Mouse (Mus musculus) Patski (cell line): ENCODE data around the gene Lemd2. TPM values are rescaled to one million over a fixed set of nuclear protein-coding genes. Genes with fewer than 3 reads are reported as not detected.

Experiments
- ATAC-seq: fragments of 100-300 bp; one replicate; pipeline ENCODE4 v1.8.0; 2021
- CTCF ChIA-PET: fragments of 350-600 bp; sonication (Branson Sonifier 250); formaldehyde crosslinking; loops from one replicate; lab custom pipeline; 2022; ENCODE audit warnings: inconsistent platforms; lab: Charles Lee
- POLR2A ChIA-PET: fragments of 350-600 bp; sonication (Branson Sonifier 250); formaldehyde crosslinking; loops from one replicate; lab custom pipeline; 2022; ENCODE audit warnings: antibody characterized with exemption, inconsistent platforms; lab: Charles Lee
- DNase-seq: peaks from one replicate; pipeline ENCODE4 v3.0.0-alpha.2; 2011; ENCODE audit warnings: low read depth, low spot score
- H3K27me3 ChIP-seq: fragments of 371-371 bp; one replicate; pipeline ENCODE4 v1.5.1; 2021
- CTCF ChIP-seq: fragments of 100-300 bp; IDR thresholded peaks from one replicate; pipeline ENCODE4 v1.5.1; 2021
- in situ Hi-C: fragments of 300-500 bp; cut with MboI; formaldehyde crosslinking; loops from 3 replicates; pipeline ENCODE4 v1.11.1; 2018; ENCODE audit warnings: low pct_unique_long_range_greater_than_20kb, mixed read lengths
- polyA plus RNA-seq: library from polyadenylated mRNA; unstranded; gene quantifications from one replicate; pipeline ENCODE4 v1.2.3, GENCODE M21; 2021

Gene Lemd2
- polyA plus RNA-seq, 1 experiment from 2014 or later = 104 TPM

DNA sequence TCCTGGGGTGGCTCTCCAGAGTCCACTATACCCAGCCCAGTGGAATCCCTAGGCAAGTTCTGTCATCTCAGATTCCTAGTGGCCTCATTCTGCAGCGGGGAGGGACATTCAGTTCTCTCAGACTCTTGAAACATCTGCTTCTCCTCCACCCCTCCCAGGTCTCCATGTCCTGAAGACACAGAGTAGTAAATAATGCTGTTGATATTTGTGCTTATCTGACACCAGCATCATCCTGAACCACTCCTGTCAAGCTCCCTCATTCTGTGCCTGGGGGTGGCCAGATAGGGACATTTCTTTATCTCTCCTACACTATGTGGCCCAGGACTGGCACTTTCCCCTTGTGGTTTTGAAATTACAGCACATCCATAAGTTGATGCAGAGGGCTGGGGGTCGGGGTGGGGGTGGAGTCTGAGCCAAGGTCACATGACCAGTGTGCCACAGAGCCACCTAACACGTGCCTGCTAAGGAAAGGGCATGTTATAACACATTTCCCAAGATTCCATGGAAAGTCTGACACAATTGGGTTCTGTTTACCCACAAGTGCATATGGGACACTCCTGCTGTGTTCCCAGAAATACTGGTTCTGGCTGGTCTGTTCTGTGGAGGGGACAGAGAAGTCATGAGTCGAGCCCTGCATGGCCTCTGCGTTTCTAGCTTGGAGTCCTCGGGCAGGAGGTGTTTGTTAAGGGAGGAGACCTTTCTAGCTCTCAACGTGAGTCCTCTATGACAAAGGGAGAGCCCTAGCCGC is 51.1 kb downstream of the Lemd2 start:
- CTCF ChIA-PET = interaction anchor here (1.0 to 2.8 kb wide), 5 partner anchors 9 to 29 kb away, joined by 3 to 16 read pairs (median 3); partner anchors contain the start of gene Uqcc2

DNA sequence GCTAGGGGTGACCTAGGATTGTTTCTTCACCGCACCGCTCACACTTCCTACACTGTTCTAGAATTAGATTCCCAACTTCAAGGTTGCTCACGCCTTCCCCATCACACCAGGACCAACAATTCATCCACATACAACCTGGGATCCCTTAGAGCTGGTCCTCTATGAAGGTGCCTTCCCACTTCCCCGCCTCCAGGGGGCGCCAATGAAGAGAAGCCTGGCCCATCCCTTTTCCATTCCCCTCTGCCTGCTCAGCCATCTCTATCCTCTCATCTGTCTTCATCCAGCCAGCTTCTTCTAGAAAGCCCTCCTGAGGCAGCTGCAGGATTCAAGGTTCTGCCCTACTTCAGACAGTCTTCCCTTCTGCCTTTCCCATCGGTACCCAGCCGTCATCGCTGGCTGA is 52.9 kb downstream of the Lemd2 start:
- DNase-seq (no peak), ATAC-seq (no peak)
- no peak for TF ChIP-seq CTCF
- POLR2A ChIA-PET = interaction anchor here (1.3 kb wide), 1 partner anchor 19 kb away, joined by 3 read pairs; no protein-coding TSS in a partner anchor
- no peaks in the 10 kb centered on the region for H3K27me3 ChIP-seq
- in situ Hi-C loops = no loop called here
- CTCF ChIA-PET = interaction anchor here (1.3 to 2.2 kb wide), 5 partner anchors 9 to 51 kb away, joined by 3 to 9 read pairs (median 4); partner anchors contain the start of gene Uqcc2

More for the DNA sequence above, 51.1 kb downstream of the Lemd2 start:
- H3K27me3 ChIP-seq = no peaks in the 10 kb centered on the region
- no peak for ATAC-seq
- in situ Hi-C loops = no loop called here
- DNase-seq = no peak
- TF ChIP-seq CTCF = no peak
- POLR2A ChIA-PET = interaction anchor here (1.2 to 1.9 kb wide), 3 partner anchors 11 to 50 kb away, joined by 3 to 5 read pairs (median 4); no protein-coding TSS in a partner anchor

GRCm38 (mm10) chr17:27150871-27151270 is 53.4 kb downstream of the Lemd2 start:
- no peaks in the 10 kb centered on the region for H3K27me3 ChIP-seq
- CTCF ChIA-PET = interaction anchor here (1.3 to 2.2 kb wide), 5 partner anchors 9 to 52 kb away, joined by 3 to 9 read pairs (median 4); partner anchors contain the start of gene Uqcc2
- in situ Hi-C loops = no loop called here
- TF ChIP-seq CTCF = no peak
- no peak for DNase-seq
- ATAC-seq = no peak
- POLR2A ChIA-PET = interaction anchor here (1.3 kb wide), 1 partner anchor 19 kb away, joined by 3 read pairs; no protein-coding TSS in a partner anchor

GRCm38 (mm10) chr17:27146323-27146923 is 57.8 kb downstream of the Lemd2 start:
- ChIA-PET CTCF (interaction anchor here (0.8 to 3.7 kb wide), 3 partner anchors 8 to 58 kb away, joined by 3 to 16 read pairs (median 4); partner anchors contain the start of gene Lemd2), POLR2A (interaction anchor here (1.4 kb wide), 1 partner anchor 11 kb away, joined by 3 read pairs; no protein-coding TSS in a partner anchor)
- in situ Hi-C loops = no loop called here
- ATAC-seq (no peak), DNase-seq (no peak)
- no peak for TF ChIP-seq CTCF
- H3K27me3 ChIP-seq = no peaks in the 10 kb centered on the region

- ChIA-PET CTCF (interaction anchor here (0.8 to 3.7 kb wide), 5 partner anchors 8 to 21 kb away, joined by 3 to 16 read pairs (median 4); partner anchors contain the start of gene Uqcc2), POLR2A (interaction anchor here (0.9 to 1.0 kb wide), 2 partner anchors 18 to 77 kb away, joined by 3 read pairs; no protein-coding TSS in a partner anchor)
- H3K27me3 ChIP-seq = no peaks in the 10 kb centered on the region
- no peak for DNase-seq
- in situ Hi-C loops = no loop called here
- no peak for TF ChIP-seq CTCF
- no peak for ATAC-seq
Measured at GRCm38 (mm10) chr17:27144152-27144551, 60.1 kb downstream of the Lemd2 start.

GRCm38 (mm10) chr17:27141971-27142450 is 62.3 kb downstream of the Lemd2 start:
- POLR2A ChIA-PET = interaction anchor here (1.0 kb wide), 1 partner anchor 12 kb away, joined by 4 read pairs; no protein-coding TSS in a partner anchor
- no peaks in the 10 kb centered on the region for H3K27me3 ChIP-seq
- TF ChIP-seq CTCF = no peak
- DNase-seq (no peak), ATAC-seq (peak; percentile 72)
- CTCF ChIA-PET = interaction anchor here (0.9 to 1.4 kb wide), 2 partner anchors 9 to 28 kb away, joined by 4 read pairs; no protein-coding TSS in a partner anchor
- in situ Hi-C loops = no loop called here

DNA sequence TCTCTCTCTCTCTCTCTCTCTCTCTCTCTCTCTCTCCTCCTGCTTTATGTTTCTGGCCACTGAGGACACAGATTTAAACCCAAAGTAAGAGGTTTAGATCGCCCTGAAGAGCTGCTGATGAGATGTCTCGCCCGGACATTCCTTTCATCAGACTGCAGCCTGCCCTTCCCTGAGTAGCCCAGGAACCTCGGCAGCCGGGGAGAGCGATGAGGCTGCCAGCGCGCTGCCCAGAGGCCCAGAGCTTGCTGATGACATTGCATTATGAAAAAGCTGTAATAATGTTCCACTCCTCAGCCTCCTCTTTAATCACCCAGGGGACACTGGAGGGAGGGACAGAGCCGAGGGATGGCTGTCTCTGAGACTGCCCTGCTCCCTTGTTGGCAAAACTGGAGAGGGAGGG is 64.0 kb downstream of the Lemd2 start:
- POLR2A ChIA-PET = interaction anchor here (0.6 kb wide), 2 partner anchors 383 to 624 kb away, joined by 3 to 4 read pairs; no protein-coding TSS in a partner anchor

More for the DNA sequence above, 64.0 kb downstream of the Lemd2 start:
- ATAC-seq = no peak
- no peak for DNase-seq
- in situ Hi-C loops = no loop called here
- CTCF ChIA-PET = interaction anchor here (1.5 to 1.7 kb wide), 2 partner anchors 15 to 50 kb away, joined by 3 read pairs; no protein-coding TSS in a partner anchor
- no peak for TF ChIP-seq CTCF
- H3K27me3 ChIP-seq = no peaks in the 10 kb centered on the region

Other genes with a start within 250 kb of the Lemd2 start
- 7.1 TPM for gene Zbtb9, start 231.3 kb downstream of the Lemd2 start, polyA plus RNA-seq
- 96.7 TPM for gene Bak1, start 175.5 kb downstream of the Lemd2 start, polyA plus RNA-seq
- gene Itpr3, start 147.2 kb downstream of the Lemd2 start, polyA plus RNA-seq = 88.6 TPM
- gene Uqcc2, start 70.6 kb downstream of the Lemd2 start, polyA plus RNA-seq = 318 TPM
- 1.0 TPM for gene Ip6k3, start 36.7 kb downstream of the Lemd2 start, polyA plus RNA-seq